Mouse (Mus musculus): ENCODE measurements around the gene Rabep2.

The Rabep2 gene

DNA sequence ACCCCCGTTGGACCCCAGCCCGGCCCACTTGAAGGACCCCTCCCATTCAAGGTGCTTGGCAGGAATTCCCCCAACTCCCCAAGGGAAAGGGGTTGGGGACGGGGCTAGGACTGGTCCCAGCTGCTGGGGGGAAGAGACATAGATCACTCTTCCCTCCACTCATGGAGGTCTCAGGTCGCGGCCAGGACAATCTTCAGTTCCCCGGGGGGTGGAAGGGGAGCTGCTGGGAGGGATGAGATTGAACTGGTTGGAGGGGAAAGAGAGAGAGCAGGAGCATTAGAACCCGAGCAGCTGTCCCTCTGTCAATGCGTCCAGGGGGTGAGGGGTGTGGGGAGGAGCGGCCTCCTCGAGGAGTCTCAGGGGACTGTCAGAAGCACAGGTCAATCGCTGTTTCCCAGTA lies 63.4 kb downstream of the Rabep2 start:
- no peak for DNase-seq (ENCODE audit: low spot score in 2 of 2)

DNA sequence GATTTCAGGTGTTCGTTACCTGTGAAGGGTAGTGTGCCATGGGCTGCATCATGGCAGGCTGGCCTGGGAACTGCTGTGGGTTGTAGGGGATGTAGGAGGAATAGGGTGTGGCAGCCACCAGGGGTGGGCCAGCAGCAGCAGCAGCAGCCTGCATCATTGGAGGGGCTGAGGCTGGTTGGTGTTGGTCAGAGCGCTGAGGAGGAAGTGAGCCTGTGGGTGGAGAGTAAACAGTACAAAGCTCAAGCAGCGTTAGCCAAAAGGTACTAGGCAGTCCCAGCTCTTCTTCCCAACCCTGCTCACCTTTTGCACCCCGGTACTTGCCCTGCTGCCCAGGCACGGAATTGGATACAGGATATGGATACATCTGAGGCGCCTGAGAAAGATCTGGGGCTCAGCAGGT lies 65.6 kb downstream of the Rabep2 start:
- DNase-seq (ENCODE audit: low spot score in 2 of 2) = no peak

GRCm38 (mm10) chr7:126496475-126496874 lies 67.9 kb downstream of the Rabep2 start:
- no peak for DNase-seq (ENCODE audit: low spot score in 2 of 2)

DNA sequence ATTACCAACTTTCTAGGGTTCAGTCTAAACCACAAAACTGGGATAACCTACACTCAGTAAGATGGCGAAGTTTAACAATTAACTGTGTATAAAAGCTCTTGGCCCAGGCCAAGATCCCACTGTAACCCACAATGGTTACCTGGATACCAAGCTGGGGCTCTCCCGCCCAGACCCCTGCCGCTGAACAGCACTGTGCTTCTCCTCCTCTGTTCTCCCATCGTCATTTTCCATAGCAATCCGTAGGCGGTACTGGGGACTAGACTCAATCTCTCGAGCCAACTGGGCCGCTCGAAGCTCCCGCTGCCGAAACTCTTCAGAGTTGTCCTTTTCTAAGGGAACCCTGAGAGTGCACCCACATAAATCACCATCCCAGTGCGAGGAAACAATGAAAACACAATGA lies 69.4 kb downstream of the Rabep2 start:
- no peak for DNase-seq (ENCODE audit: low spot score in 2 of 2)

All from spleen, postnatal 10 days (tissue).